Mouse (Mus musculus) thymus, postnatal 25 days (tissue): ENCODE measurements at regions not wholly inside any gene's neighbourhood (a gene's known extent, or its start where the extent isn't known, plus 50 kb on each side); places are given as distances from the start of the nearest gene placed in this dataset.

Source experiments
- DNase-seq: peaks from one replicate; pipeline ENCODE4 v3.0.0; 2022

GRCm38 (mm10) chr11:109039060-109039791 is 104.9 kb downstream of the E030025P04Rik start:
- DNase-seq, result no peak

GRCm38 (mm10) chr11:109038136-109038535 is 106.0 kb downstream of the E030025P04Rik start:
- DNase-seq, result no peak

- no peak for DNase-seq
Observed at GRCm38 (mm10) chr11:109034596-109034995, 109.6 kb downstream of the E030025P04Rik start.

GRCm38 (mm10) chr11:109034072-109034471 is 110.1 kb downstream of the E030025P04Rik start:
- DNase-seq, result no peak

- no peak for DNase-seq
Observed at GRCm38 (mm10) chr11:109032729-109033128, 111.4 kb downstream of the E030025P04Rik start.

GRCm38 (mm10) chr11:109030486-109030885 is 110.3 kb downstream of the Axin2 start:
- peak; percentile 51 for DNase-seq

- DNase-seq, result no peak
Observed at GRCm38 (mm10) chr11:109029894-109030293, 109.7 kb downstream of the Axin2 start.

- DNase-seq, result no peak
Observed at GRCm38 (mm10) chr11:109014806-109015205, 94.7 kb downstream of the Axin2 start.

- no peak for DNase-seq
Observed at GRCm38 (mm10) chr11:109011161-109011560, 91.0 kb downstream of the Axin2 start.

GRCm38 (mm10) chr11:109008872-109009271 is 88.7 kb downstream of the Axin2 start:
- DNase-seq, result no peak

GRCm38 (mm10) chr11:109005681-109006080 is 85.5 kb downstream of the Axin2 start:
- no peak for DNase-seq
